Mouse (Mus musculus): ENCODE data around the gene Epp13. TPM values are rescaled to one million over a fixed set of nuclear protein-coding genes. Genes with fewer than 3 reads are reported as not detected.
A peak's percentile ranks its signal among the peaks of the same experiment; 100 is the strongest.

Gene Epp13
- total and polyA plus RNA-seq, 3 experiments: not detected

DNA sequence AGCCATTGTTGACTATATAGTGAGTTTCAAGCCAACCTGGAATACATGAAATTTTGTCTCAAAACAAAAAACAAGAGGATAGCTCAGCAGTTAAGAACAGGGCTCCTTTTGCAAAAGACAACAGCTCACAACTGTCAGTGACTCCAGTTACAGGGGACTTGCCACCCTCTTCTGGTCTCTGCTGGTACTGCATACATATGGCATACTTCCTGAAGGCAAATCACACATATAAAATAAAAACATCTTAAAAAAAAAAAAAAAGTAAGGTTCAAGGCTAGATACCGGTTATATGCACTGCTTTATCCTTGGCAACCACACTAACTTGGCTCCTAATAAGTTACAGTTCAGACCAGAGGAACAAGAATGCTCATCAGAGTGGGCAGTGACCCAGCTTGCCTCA, 30.2 kb downstream of the Epp13 start:
- peak overlapping the region; percentile 83; the same call in 1 of the 2 replicates for H3K27ac ChIP-seq
- H3K36me3 ChIP-seq (ENCODE audit: control insufficient read depth, insufficient read depth, low read length): no peaks in the 10 kb centered on the region
- H3K79me2 ChIP-seq (replicated peaks; ENCODE audit: control insufficient read depth, insufficient read depth, low read length): no peaks in the 10 kb centered on the region
- 0% methylated on average over 1 of the region's 1 CpGs for WGBS
- intact Hi-C loops (cut with DNase I): loop anchor here (1.0 to 10.0 kb wide), 3 partner anchors 41 to 1012 kb away; partner anchors contain the start of gene Zfp444
- DNase-seq: peak; percentile 59 to 64
- no peaks in the 10 kb centered on the region for H3K27me3 ChIP-seq (ENCODE audit: control insufficient read depth, insufficient read depth, low read length)
- TF ChIP-seq POLR2A (IDR thresholded peaks at IDR 0.05; ENCODE audit: insufficient read depth, low read depth, low read length): no peak
- peak; percentile 81 for TF ChIP-seq CTCF (IDR thresholded peaks at IDR 0.05)
- TF ChIP-seq EP300 (IDR thresholded peaks at IDR 0.05; ENCODE audit: insufficient read depth, low read depth, low read length): no peak
- peaks cover 6% of the 10 kb centered on the region for H3K4me1 ChIP-seq (ENCODE audit: control insufficient read depth, insufficient read depth, low read length)
- peak overlapping the region; percentile 61 for H3K4me3 ChIP-seq
- no peak overlapping the region for H3K9ac ChIP-seq (ENCODE audit: low read depth, low read length)

DNA sequence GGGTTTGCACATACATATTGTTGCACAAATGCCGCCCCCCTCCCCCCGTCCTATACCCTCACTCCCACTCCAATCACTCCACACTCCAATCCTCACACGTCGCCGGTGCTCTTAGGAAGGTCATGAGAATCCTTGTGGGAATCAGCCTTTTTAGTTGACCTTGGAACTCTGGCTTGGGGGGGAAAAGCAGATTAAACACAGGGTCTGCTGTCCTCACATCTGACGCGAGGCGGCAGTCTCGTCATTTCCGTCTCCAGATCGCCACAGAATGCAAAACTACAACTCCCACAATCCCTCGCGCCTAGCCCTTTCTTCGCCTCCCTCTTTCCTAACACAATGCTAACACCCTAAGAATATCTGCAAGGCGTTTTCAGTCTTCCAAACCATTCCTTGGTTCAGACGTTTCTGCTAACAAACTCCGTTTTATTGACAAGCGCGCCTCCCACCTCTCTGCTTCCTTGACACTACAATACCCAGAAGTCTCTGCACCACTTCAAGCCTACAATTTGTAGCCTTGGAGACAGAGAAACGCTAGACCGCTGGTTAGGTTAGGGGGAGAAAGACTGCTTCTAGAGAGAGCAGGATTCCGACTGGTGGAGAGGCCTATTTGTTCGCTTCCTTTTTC, 31.1 kb downstream of the Epp13 start:
- intact Hi-C loops (cut with DNase I): loop anchor here (2.0 to 10.0 kb wide), 3 partner anchors 47 to 1011 kb away; partner anchors contain the start of genes Zfp444 and Zfp583
- DNase-seq: peak; percentile 81 to 84

DNA sequence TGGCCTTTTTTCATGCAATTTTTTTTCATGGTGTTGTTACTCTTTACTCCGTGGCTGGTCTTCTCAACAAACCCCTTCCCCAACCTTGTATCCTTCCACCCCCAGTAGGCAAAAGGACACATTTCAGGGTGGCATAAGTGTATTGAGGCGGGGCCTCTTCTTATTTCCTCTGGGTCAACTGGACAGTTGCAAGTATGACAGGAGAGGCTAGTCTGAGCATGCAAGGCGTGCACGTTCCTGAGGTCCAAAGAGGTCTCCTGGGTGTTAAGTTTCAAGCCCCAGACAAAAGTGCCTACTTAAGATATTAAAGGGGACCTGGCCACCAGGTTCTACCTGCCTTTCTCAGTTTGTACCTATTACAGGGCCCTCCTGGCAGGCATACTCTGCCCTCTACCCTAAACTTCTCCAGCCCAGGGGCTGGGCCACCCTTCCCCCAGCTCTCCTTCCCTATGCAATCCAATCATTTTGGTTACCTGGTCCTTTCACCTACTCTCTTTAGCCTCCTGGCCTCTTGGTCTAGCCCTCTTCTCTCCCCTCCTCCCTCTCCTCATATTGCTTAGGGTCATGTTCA, 32.0 kb downstream of the Epp13 start:
- 85% methylated on average over 4 of the region's 4 CpGs for WGBS
- Histone ChIP-seq H3K36me3 (ENCODE audit: control insufficient read depth, insufficient read depth, low read length) (no peaks in the 10 kb centered on the region), H3K79me2 (replicated peaks; ENCODE audit: control insufficient read depth, insufficient read depth, low read length) (no peaks in the 10 kb centered on the region), H3K27ac (no peak overlapping the region), H3K4me3 (no peak overlapping the region), H3K4me1 (ENCODE audit: control insufficient read depth, insufficient read depth, low read length) (peaks cover 6% of the 10 kb centered on the region), H3K9ac (ENCODE audit: low read depth, low read length) (no peak overlapping the region), H3K27me3 (ENCODE audit: control insufficient read depth, insufficient read depth, low read length) (no peaks in the 10 kb centered on the region)
- intact Hi-C loops (cut with DNase I): loop anchor here (2.0 to 10.0 kb wide), 6 partner anchors 46 to 1010 kb away; partner anchors contain the start of genes Zfp28, Zfp444, Zfp583 and Zfp787
- TF ChIP-seq CTCF (IDR thresholded peaks at IDR 0.05): no peak
- TF ChIP-seq EP300 (IDR thresholded peaks at IDR 0.05; ENCODE audit: insufficient read depth, low read depth, low read length): no peak
- no peak for TF ChIP-seq POLR2A (IDR thresholded peaks at IDR 0.05; ENCODE audit: insufficient read depth, low read depth, low read length)
- DNase-seq: no peak

More for the DNA sequence above, 31.1 kb downstream of the Epp13 start:
- H3K9ac ChIP-seq (ENCODE audit: low read depth, low read length): peak overlapping the region; percentile 81
- TF ChIP-seq EP300 (IDR thresholded peaks at IDR 0.05; ENCODE audit: insufficient read depth, low read depth, low read length) (0 out of 2 replicates have a peak, but pooled peaks have one; percentile 39), POLR2A (IDR thresholded peaks at IDR 0.05; ENCODE audit: insufficient read depth, low read depth, low read length) (peak; percentile 72), CTCF (IDR thresholded peaks at IDR 0.05) (peak; percentile 65)
- no peaks in the 10 kb centered on the region for H3K79me2 ChIP-seq (replicated peaks; ENCODE audit: control insufficient read depth, insufficient read depth, low read length)
- H3K36me3 ChIP-seq (ENCODE audit: control insufficient read depth, insufficient read depth, low read length): no peaks in the 10 kb centered on the region
- WGBS: under 1% methylated on average over 23 of the region's 23 CpGs
- H3K27ac ChIP-seq: peak overlapping the region; percentile 83
- H3K27me3 ChIP-seq (ENCODE audit: control insufficient read depth, insufficient read depth, low read length): no peaks in the 10 kb centered on the region
- H3K4me3 ChIP-seq: peak overlapping the region; percentile 61
- H3K4me1 ChIP-seq (ENCODE audit: control insufficient read depth, insufficient read depth, low read length): peaks cover 6% of the 10 kb centered on the region

DNA sequence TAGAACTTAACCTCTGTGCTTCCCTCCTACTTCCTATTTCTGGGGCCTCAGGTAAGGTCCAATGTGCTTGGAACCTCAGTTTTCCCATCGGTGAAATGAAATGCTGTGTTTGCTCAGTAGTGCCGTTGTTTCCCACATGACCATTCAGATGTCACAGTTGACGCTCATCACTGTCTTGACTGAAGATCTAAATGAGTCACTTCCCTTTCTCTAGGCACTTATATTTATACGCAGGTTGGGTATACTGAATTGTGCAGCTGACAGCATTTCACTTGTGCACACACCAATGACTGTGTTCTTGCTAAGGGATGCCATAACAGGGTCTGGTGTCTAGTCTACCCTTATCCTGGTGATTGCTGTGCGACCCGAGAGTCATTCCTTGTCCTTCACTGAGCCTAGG, 32.9 kb downstream of the Epp13 start:
- Histone ChIP-seq H3K4me3 (no peak overlapping the region; the same call in 1 of the 2 replicates), H3K9ac (ENCODE audit: low read depth, low read length) (no peak overlapping the region), H3K4me1 (ENCODE audit: control insufficient read depth, insufficient read depth, low read length) (peaks cover 6% of the 10 kb centered on the region), H3K27me3 (ENCODE audit: control insufficient read depth, insufficient read depth, low read length) (no peaks in the 10 kb centered on the region), H3K27ac (peak overlapping the region; percentile 78), H3K79me2 (replicated peaks; ENCODE audit: control insufficient read depth, insufficient read depth, low read length) (no peaks in the 10 kb centered on the region), H3K36me3 (ENCODE audit: control insufficient read depth, insufficient read depth, low read length) (no peaks in the 10 kb centered on the region)
- intact Hi-C loops (cut with DNase I): loop anchor here (2.0 to 10.0 kb wide), 5 partner anchors 45 to 1009 kb away; partner anchors contain the start of genes Zfp28, Zfp583 and Zfp787
- 77% methylated on average over 6 of the region's 6 CpGs for WGBS
- no peak for DNase-seq
- TF ChIP-seq EP300 (IDR thresholded peaks at IDR 0.05; ENCODE audit: insufficient read depth, low read depth, low read length): no peak
- TF ChIP-seq POLR2A (IDR thresholded peaks at IDR 0.05; ENCODE audit: insufficient read depth, low read depth, low read length): no peak
- no peak for TF ChIP-seq CTCF (IDR thresholded peaks at IDR 0.05)

DNA sequence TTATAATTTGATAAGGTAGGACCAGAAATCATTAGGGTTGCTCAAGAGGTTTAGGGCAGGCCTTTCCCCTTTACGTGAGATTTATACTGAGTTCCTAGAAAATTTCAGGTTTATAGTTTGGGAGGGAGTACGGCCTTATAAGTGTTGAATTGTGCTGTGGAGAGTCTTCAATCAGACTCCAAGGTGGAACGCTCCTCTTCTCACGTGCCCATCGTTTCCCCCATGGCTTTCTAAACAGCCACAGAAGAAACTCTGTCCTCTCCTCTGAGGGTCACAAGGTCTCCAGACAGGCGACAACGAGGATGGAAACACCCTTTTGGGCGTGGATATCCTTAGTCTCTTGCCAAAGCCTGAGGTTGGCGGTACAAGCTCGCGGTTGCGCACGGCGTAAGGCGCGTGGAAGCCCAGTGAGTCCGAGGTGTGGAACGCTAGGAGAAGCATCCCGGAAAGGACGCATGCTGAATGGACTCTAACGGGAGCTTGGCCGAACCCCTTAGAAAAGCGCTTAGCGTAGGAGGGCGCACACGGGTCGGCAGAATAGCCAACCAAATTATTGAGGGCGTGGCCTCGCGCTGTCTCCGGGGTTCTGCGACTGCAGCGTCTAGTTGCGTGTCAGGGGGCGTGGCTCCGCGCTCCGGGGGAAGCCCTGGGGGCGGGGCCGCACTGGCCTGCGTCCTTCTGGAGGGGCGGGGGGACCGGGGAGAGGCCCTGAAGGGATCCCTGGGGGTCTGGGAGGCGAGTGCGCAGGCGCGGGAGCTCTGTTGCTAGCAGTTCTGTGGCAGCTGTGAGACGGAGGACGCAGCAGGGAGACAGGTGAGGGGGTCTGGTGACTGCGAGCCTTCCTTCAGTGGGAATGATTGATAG, 33.6 kb downstream of the Epp13 start, which contains the start of gene Zfp667:
TSS of gene Zfp667 (plus strand) at position 738 of the 864 bp plus-strand sequence.
- Histone ChIP-seq H3K4me3 (peak within 1 kb of the TSS; percentile 72), H3K27me3 (ENCODE audit: control insufficient read depth, insufficient read depth, low read length) (no peaks in the 10 kb centered on the region), H3K27ac (peak within 1 kb of the TSS; percentile 78), H3K36me3 (ENCODE audit: control insufficient read depth, insufficient read depth, low read length) (no peaks in the 10 kb centered on the region), H3K4me1 (ENCODE audit: control insufficient read depth, insufficient read depth, low read length) (peaks cover 6% of the 10 kb centered on the region), H3K9ac (ENCODE audit: low read depth, low read length) (peak within 1 kb of the TSS; percentile 68), H3K79me2 (replicated peaks; ENCODE audit: control insufficient read depth, insufficient read depth, low read length) (no peaks in the 10 kb centered on the region)
- intact Hi-C loops (cut with DNase I): loop anchor here (2.0 to 10.0 kb wide), 6 partner anchors 45 to 1009 kb away; partner anchors contain the start of genes Zfp28, Zfp583, Zfp78 and Zfp787
- TF ChIP-seq POLR2A (IDR thresholded peaks at IDR 0.05; ENCODE audit: insufficient read depth, low read depth, low read length) (peak; percentile 80), CTCF (IDR thresholded peaks at IDR 0.05) (no peak)
- peak; percentile 98 to 99 for DNase-seq
- 3% methylated on average over 50 of the region's 50 CpGs for whole genome bisulfite sequencing
